Mouse (Mus musculus) lung, embryonic 16.5 days (tissue): ENCODE data around the gene Parvb. TPM values are rescaled to one million over a fixed set of nuclear protein-coding genes. Genes with fewer than 3 reads are reported as not detected.
A peak's percentile ranks its signal among the peaks of the same experiment; 100 is the strongest.

Source experiments
- ATAC-seq: fragments of 200-750 bp; cut with Nextera tagmentation; 2 replicates; pipeline ENCODE4 v1.8.0; 2017; ENCODE audit warnings: low read depth, mild to moderate bottlenecking, moderate library complexity
- H3K27ac ChIP-seq: fragments of 300-500 bp; sonication (generic); 2 replicates; pipeline ENCODE4 v1.5.1; 2014; ENCODE audit warnings: mild to moderate bottlenecking, control low read depth, low read length
- H3K27me3 ChIP-seq: fragments of 300-500 bp; sonication (generic); 2 replicates; pipeline ENCODE4 v1.6.1; 2014; ENCODE audit warnings: low read depth, low read length, mixed read lengths; ENCODE audit not compliant: control insufficient read depth, insufficient read depth
- H3K36me3 ChIP-seq: fragments of 300-500 bp; sonication (generic); 2 replicates; pipeline ENCODE4 v1.6.1; 2014; ENCODE audit warnings: low read length; ENCODE audit not compliant: control insufficient read depth, insufficient read depth
- H3K4me1 ChIP-seq: fragments of 300-500 bp; sonication (generic); replicated peaks from 2 replicates; pipeline ENCODE4 v1.6.1; 2014; ENCODE audit warnings: low read length, mixed read lengths; ENCODE audit not compliant: control insufficient read depth, insufficient read depth
- H3K4me2 ChIP-seq: fragments of 300-500 bp; sonication (generic); 2 replicates; pipeline ENCODE4 v1.6.1; 2014; ENCODE audit warnings: low read depth, low read length, control low read depth
- H3K4me3 ChIP-seq: fragments of 300-500 bp; sonication (generic); 2 replicates; pipeline ENCODE4 v1.5.1; 2014; ENCODE audit warnings: mild to moderate bottlenecking, low read length, control low read depth
- H3K9ac ChIP-seq: fragments of 300-500 bp; sonication (generic); 2 replicates; pipeline ENCODE4 v1.6.1; 2014; ENCODE audit warnings: low read length, control low read depth
- H3K9me3 ChIP-seq: fragments of 300-500 bp; sonication (generic); 2 replicates; pipeline ENCODE4 v1.6.1; 2016; ENCODE audit warnings: low read length; ENCODE audit not compliant: control insufficient read depth
- WGBS: fragments of 180-500 bp; shearing (Covaris S2); extraction: QIAGEN DNeasy Blood & Tissue Kit; methylation state at CpG from one replicate; pipeline ENCODE4 v1.1.7; 2014; 5-methylcytosine and 5-hydroxymethylcytosine counted together
- polyA plus RNA-seq: library from polyadenylated mRNA; unstranded; fragments of >200 nt; fragmentation: Nextera tagmentation; extraction: Ambion mirVana; gene quantifications from 2 replicates; pipeline ENCODE4 v1.2.1, GENCODE M21; 2015

The Parvb gene
- polyA plus RNA-seq, 1 experiment from 2014 or later: 5.2 TPM

DNA sequence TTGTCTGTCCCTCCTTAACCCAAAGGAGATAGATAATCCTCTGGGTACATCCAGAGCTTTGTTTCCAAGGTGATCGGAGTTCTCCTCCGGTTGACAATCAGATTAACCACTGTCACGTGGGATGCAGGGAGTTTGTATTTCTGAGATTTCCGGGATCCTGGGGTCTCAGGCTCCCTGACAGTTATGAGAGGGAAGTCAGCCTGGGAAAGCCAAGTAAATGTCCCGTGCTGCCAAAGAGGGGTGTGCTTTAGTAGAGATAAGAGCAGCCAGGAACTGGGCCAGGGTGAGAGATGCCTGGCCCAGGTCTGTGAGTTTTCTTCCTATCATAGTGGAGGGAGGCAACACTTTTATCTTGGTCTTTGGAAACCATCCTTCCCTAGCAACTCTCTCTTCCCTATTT, 1.2 kb upstream of the Parvb start:
- Histone ChIP-seq H3K9ac (no peak overlapping the region), H3K4me2 (peak overlapping the region; percentile 92), H3K4me1 (peaks cover 21% of the 10 kb centered on the region), H3K36me3 (no peaks in the 10 kb centered on the region), H3K27ac (0 out of 2 replicates have a peak overlapping the region, but pooled peaks have one; percentile 2), H3K4me3 (no peak overlapping the region; the same call in 1 of the 2 replicates), H3K27me3 (no peaks in the 10 kb centered on the region; the same call in 1 of the 2 replicates), H3K9me3 (no peaks in the 10 kb centered on the region)
- WGBS: 12% methylated on average over 5 of the region's 5 CpGs
- no peak for ATAC-seq

GRCm38 (mm10) chr15:84231113-84231712, 630 bp upstream of the Parvb start:
- Histone ChIP-seq H3K4me2 (peak overlapping the region; percentile 92), H3K4me3 (peak overlapping the region; percentile 66), H3K4me1 (peaks cover 21% of the 10 kb centered on the region), H3K9me3 (no peaks in the 10 kb centered on the region), H3K27ac (peak overlapping the region; percentile 66), H3K9ac (peak overlapping the region; percentile 64), H3K27me3 (no peaks in the 10 kb centered on the region; the same call in 1 of the 2 replicates), H3K36me3 (no peaks in the 10 kb centered on the region)
- ATAC-seq: peak; percentile 39; the same call in 1 of the 2 replicates
- WGBS: 7% methylated on average over 15 of the region's 16 CpGs

DNA sequence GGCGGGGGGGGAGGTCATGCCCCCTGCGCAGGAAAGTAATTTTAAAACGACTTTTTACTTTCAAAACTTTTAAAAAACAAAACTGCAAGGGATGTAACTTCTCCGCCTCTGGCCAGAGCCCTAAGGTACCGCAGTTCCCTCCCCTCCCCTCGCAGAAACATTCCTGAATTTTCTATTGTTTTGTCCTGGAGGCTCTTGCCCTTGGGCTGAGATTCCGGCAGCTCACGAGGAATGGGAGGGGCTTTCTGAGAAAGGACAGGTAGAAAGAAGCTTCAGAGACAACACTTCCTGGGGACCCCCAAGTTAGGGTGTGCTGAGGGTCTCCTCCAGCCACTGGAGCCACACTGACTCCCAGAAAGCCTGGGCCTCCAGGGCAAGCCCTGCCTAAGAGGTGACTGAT, 766 bp downstream of the Parvb start:
- H3K9ac ChIP-seq: peak overlapping the region; percentile 64
- H3K4me2 ChIP-seq: peak overlapping the region; percentile 92
- 26% methylated on average over 8 of the region's 8 CpGs for WGBS
- ATAC-seq: no peak
- H3K36me3 ChIP-seq: no peaks in the 10 kb centered on the region
- peaks cover 21% of the 10 kb centered on the region for H3K4me1 ChIP-seq
- H3K4me3 ChIP-seq: peak overlapping the region; percentile 66
- no peak overlapping the region for H3K27ac ChIP-seq
- no peaks in the 10 kb centered on the region for H3K9me3 ChIP-seq
- no peaks in the 10 kb centered on the region; the same call in 1 of the 2 replicates for H3K27me3 ChIP-seq

GRCm38 (mm10) chr15:84234794-84235581, 3.1 kb downstream of the Parvb start:
- peaks cover 4% of the 10 kb centered on the region; the same call in 1 of the 2 replicates for H3K27me3 ChIP-seq
- H3K4me3 ChIP-seq: no peak overlapping the region
- peak; percentile 16; the same call in 1 of the 2 replicates for ATAC-seq
- peak overlapping the region; percentile 60 for H3K27ac ChIP-seq
- no peak overlapping the region for H3K9ac ChIP-seq
- WGBS: 74% methylated on average over 7 of the region's 7 CpGs
- H3K4me1 ChIP-seq: peaks cover 37% of the 10 kb centered on the region
- no peaks in the 10 kb centered on the region for H3K36me3 ChIP-seq
- no peak overlapping the region for H3K4me2 ChIP-seq
- no peaks in the 10 kb centered on the region for H3K9me3 ChIP-seq

DNA sequence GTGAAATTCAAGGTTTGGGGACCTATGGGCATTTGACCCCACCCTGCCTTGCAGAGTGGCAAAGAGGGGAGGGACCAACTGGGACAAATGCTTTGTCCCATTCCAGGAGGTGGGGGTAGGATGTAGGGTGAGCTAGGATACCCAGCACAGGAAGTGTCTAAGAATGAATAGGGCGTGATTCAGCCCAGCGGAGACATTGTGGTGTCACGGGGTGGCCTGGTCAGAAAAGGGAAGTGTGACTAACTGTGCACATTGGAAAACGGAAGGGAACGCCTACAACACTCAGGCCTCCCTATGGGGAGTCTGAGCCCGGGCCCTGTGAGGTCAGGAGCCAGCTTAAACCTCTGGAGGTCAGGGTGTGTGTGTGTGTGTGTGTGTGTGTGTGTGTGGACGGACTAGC, 3.8 kb downstream of the Parvb start:
- H3K4me1 ChIP-seq: peaks cover 37% of the 10 kb centered on the region
- peak; percentile 79 for ATAC-seq
- peaks cover 4% of the 10 kb centered on the region; the same call in 1 of the 2 replicates for H3K27me3 ChIP-seq
- no peak overlapping the region for H3K9ac ChIP-seq
- H3K4me3 ChIP-seq: no peak overlapping the region
- WGBS: 70% methylated on average over 7 of the region's 7 CpGs
- H3K4me2 ChIP-seq: no peak overlapping the region
- H3K9me3 ChIP-seq: no peaks in the 10 kb centered on the region
- H3K36me3 ChIP-seq: no peaks in the 10 kb centered on the region
- H3K27ac ChIP-seq: peak overlapping the region; percentile 60

- no peak for ATAC-seq
- H3K4me1 ChIP-seq: peaks cover 20% of the 10 kb centered on the region; the same call in 1 of the 2 replicates
- H3K9ac ChIP-seq: no peak overlapping the region
- H3K27me3 ChIP-seq: peaks cover 4% of the 10 kb centered on the region; the same call in 1 of the 2 replicates
- H3K4me3 ChIP-seq: 0 out of 2 replicates have a peak overlapping the region, but pooled peaks have one; percentile 1
- no peaks in the 10 kb centered on the region for H3K9me3 ChIP-seq
- no peak overlapping the region for H3K27ac ChIP-seq
- WGBS: 22% methylated on average over 15 of the region's 15 CpGs
- H3K36me3 ChIP-seq: no peaks in the 10 kb centered on the region
- peak overlapping the region; percentile 41; the same call in 1 of the 2 replicates for H3K4me2 ChIP-seq
These were observed 6.7 kb downstream of the Parvb start for GRCm38 (mm10) chr15:84238552-84238951.

DNA sequence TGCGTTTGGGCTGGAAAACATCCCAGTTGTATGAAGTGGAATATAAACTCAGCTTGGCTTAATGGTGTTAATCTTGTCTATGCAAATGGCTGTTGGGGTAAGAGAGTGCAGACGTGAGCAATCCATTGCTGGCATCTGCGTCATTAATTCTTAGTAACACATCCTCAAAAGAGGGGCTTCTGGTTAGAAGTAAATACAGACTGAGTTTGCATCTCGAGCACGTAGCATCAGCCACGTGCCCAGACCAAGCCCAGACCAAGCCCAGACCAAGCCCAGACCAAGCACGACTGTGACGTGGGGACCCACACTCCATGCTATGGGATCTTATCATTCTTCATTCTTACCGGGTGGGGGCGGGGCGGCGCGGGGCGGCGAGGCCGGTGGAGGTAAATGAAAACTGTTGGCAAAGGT, 7.2 kb downstream of the Parvb start:
- H3K27ac ChIP-seq: no peak overlapping the region
- H3K9ac ChIP-seq: no peak overlapping the region
- H3K9me3 ChIP-seq: no peaks in the 10 kb centered on the region
- 0 out of 2 replicates have a peak overlapping the region, but pooled peaks have one; percentile 10 for H3K4me3 ChIP-seq
- H3K4me2 ChIP-seq: peak overlapping the region; percentile 41
- H3K4me1 ChIP-seq: peaks cover 20% of the 10 kb centered on the region; the same call in 1 of the 2 replicates
- 17% methylated on average over 16 of the region's 16 CpGs for WGBS
- peaks cover 4% of the 10 kb centered on the region; the same call in 1 of the 2 replicates for H3K27me3 ChIP-seq
- no peak for ATAC-seq
- H3K36me3 ChIP-seq: no peaks in the 10 kb centered on the region

GRCm38 (mm10) chr15:84241520-84241919, 9.7 kb downstream of the Parvb start:
- 41% methylated on average over 7 of the region's 7 CpGs for WGBS
- no peak for ATAC-seq
- Histone ChIP-seq H3K27me3 (peaks cover 4% of the 10 kb centered on the region; the same call in 1 of the 2 replicates), H3K4me2 (no peak overlapping the region), H3K4me3 (no peak overlapping the region), H3K27ac (no peak overlapping the region), H3K9me3 (no peaks in the 10 kb centered on the region), H3K9ac (no peak overlapping the region), H3K36me3 (no peaks in the 10 kb centered on the region), H3K4me1 (peaks cover 24% of the 10 kb centered on the region)

DNA sequence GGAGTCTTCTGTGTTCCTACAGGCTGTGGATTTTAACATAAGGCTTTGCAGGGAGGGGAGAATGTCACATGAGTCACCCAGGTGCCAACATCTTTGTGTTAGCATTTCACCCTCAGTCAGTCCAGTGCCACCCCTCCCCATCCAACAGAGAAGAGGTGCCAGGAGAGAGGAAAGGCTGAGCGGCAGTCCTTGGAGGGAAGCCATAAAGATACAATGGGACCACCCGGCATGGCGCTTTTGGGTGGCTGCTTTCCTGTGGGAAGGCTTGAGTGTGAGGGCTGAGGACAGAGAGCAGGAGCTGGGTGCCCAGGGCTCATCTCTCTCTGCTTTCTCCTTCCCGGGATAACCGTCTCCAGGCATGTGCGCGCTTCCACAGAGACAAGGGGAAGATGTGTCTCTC, 13.3 kb downstream of the Parvb start:
- 64% methylated on average over 7 of the region's 7 CpGs for WGBS
- H3K27ac ChIP-seq: no peak overlapping the region

More for the DNA sequence above, 13.3 kb downstream of the Parvb start:
- Histone ChIP-seq H3K4me2 (no peak overlapping the region), H3K4me3 (no peak overlapping the region), H3K27me3 (no peaks in the 10 kb centered on the region), H3K36me3 (no peaks in the 10 kb centered on the region), H3K4me1 (peaks cover 7% of the 10 kb centered on the region), H3K9ac (no peak overlapping the region), H3K9me3 (no peaks in the 10 kb centered on the region)
- no peak; the same call in 1 of the 2 replicates for ATAC-seq
